Mouse (Mus musculus) midbrain, embryonic 16.5 days (tissue): ENCODE measurements around the gene Jag2. TPM values are rescaled to one million over a fixed set of nuclear protein-coding genes. Genes with fewer than 3 reads are reported as not detected.

Experiments
- ATAC-seq: fragments of 200-750 bp; cut with Nextera tagmentation; 2 replicates; pipeline ENCODE4 v1.8.0; 2017; ENCODE audit warnings: moderate TSS enrichment
- H3K27ac ChIP-seq: fragments of 300-500 bp; sonication (generic); 2 replicates; pipeline ENCODE4 v1.5.1; 2014; ENCODE audit warnings: mild to moderate bottlenecking, low read length, mixed read lengths
- H3K27me3 ChIP-seq: fragments of 300-500 bp; sonication (generic); 2 replicates; pipeline ENCODE4 v1.6.1; 2014; ENCODE audit warnings: low read depth, low read length, mixed read lengths; ENCODE audit not compliant: control insufficient read depth, insufficient read depth
- H3K36me3 ChIP-seq: fragments of 300-500 bp; sonication (generic); 2 replicates; pipeline ENCODE4 v1.6.1; 2014; ENCODE audit warnings: mild to moderate bottlenecking, low read length, moderate library complexity, mixed read lengths; ENCODE audit not compliant: control insufficient read depth, insufficient read depth
- H3K4me1 ChIP-seq: fragments of 300-500 bp; sonication (generic); 2 replicates; pipeline ENCODE4 v1.6.1; 2014; ENCODE audit warnings: mild to moderate bottlenecking, low read length, mixed read lengths; ENCODE audit not compliant: control insufficient read depth, insufficient read depth
- H3K4me2 ChIP-seq: fragments of 300-500 bp; sonication (generic); 2 replicates; pipeline ENCODE4 v1.6.1; 2014; ENCODE audit warnings: mild to moderate bottlenecking, low read length, mixed read lengths
- H3K4me3 ChIP-seq: fragments of 300-500 bp; sonication (generic); 2 replicates; pipeline ENCODE4 v1.5.1; 2014; ENCODE audit warnings: low read depth, mild to moderate bottlenecking, low read length, moderate library complexity, mixed read lengths
- H3K9ac ChIP-seq: fragments of 300-500 bp; sonication (generic); 2 replicates; pipeline ENCODE4 v1.6.1; 2014; ENCODE audit warnings: low read depth, low read length, mixed read lengths
- H3K9me3 ChIP-seq: fragments of 300-500 bp; sonication (generic); replicated peaks from 2 replicates; pipeline ENCODE4 v1.6.1; 2014; ENCODE audit warnings: mild to moderate bottlenecking, low read length, mixed read lengths; ENCODE audit not compliant: control insufficient read depth, poor library complexity, severe bottlenecking
- WGBS: fragments of 180-500 bp; shearing (Covaris S2); extraction: QIAGEN DNeasy Blood & Tissue Kit; methylation state at CpG from one replicate; pipeline ENCODE4 v1.1.7; 2014; 5-methylcytosine and 5-hydroxymethylcytosine counted together
- polyA plus RNA-seq: library from polyadenylated mRNA; unstranded; fragments of >200 nt; fragmentation: Nextera tagmentation; extraction: Ambion mirVana; gene quantifications from 2 replicates; pipeline ENCODE4 v1.2.1, GENCODE M21; 2015

Jag2 gene
- 10.4 and 14.8 TPM in 2 replicates for polyA plus RNA-seq

GRCm38 (mm10) chr12:112929562-112930352, at the start of gene Jag2:
Gene Jag2, minus strand, starts transcription at chr12:112929776.
- Histone ChIP-seq H3K9me3 (no peaks in the 10 kb centered on the region), H3K36me3 (no peaks in the 10 kb centered on the region; the same call in 1 of the 2 replicates), H3K4me1 (peaks cover 19% of the 10 kb centered on the region), H3K27me3 (peaks cover 5% of the 10 kb centered on the region; the same call in 1 of the 2 replicates), H3K4me2 (peak within 1 kb of the TSS; percentile 74), H3K4me3 (peak within 1 kb of the TSS; percentile 82), H3K9ac (peak within 1 kb of the TSS; percentile 90), H3K27ac (peak within 1 kb of the TSS; percentile 87)
- ATAC-seq = peak; percentile 70
- WGBS = under 1% methylated on average over 45 of the region's 85 CpGs

- H3K36me3 ChIP-seq = peaks cover 36% of the 10 kb centered on the region
- H3K4me1 ChIP-seq = peaks cover 15% of the 10 kb centered on the region
- 0 out of 2 replicates have a peak, but pooled peaks have one; percentile 1 for ATAC-seq
- H3K9ac ChIP-seq = peak overlapping the region; percentile 83
- H3K4me2 ChIP-seq = peak overlapping the region; percentile 74
- WGBS = 35% methylated on average over 12 of the region's 12 CpGs
- H3K27me3 ChIP-seq = no peaks in the 10 kb centered on the region
- peak overlapping the region; percentile 69 for H3K4me3 ChIP-seq
- peak overlapping the region; percentile 92 for H3K27ac ChIP-seq
- no peaks in the 10 kb centered on the region for H3K9me3 ChIP-seq
Observed at GRCm38 (mm10) chr12:112977156-112977555, 47.6 kb upstream of the Jag2 start.

GRCm38 (mm10) chr12:112976371-112977073, 46.9 kb upstream of the Jag2 start, which contains the start of gene Btbd6:
Gene Btbd6, plus strand, starts transcription at chr12:112976482.
- Histone ChIP-seq H3K9me3 (no peaks in the 10 kb centered on the region), H3K4me2 (peak within 1 kb of the TSS; percentile 74), H3K4me1 (peaks cover 15% of the 10 kb centered on the region), H3K4me3 (peak within 1 kb of the TSS; percentile 69), H3K36me3 (peaks cover 37% of the 10 kb centered on the region), H3K9ac (peak within 1 kb of the TSS; percentile 83), H3K27me3 (no peaks in the 10 kb centered on the region), H3K27ac (peak within 1 kb of the TSS; percentile 92)
- under 1% methylated on average over 69 of the region's 80 CpGs for WGBS
- peak; percentile 96 for ATAC-seq

GRCm38 (mm10) chr12:112974736-112975135, 45.2 kb upstream of the Jag2 start:
- Histone ChIP-seq H3K27me3 (no peaks in the 10 kb centered on the region), H3K27ac (no peak overlapping the region), H3K4me2 (no peak overlapping the region), H3K4me1 (peaks cover 15% of the 10 kb centered on the region), H3K4me3 (no peak overlapping the region), H3K36me3 (peaks cover 37% of the 10 kb centered on the region), H3K9me3 (no peaks in the 10 kb centered on the region), H3K9ac (no peak overlapping the region)
- WGBS = 86% methylated on average over 9 of the region's 9 CpGs
- ATAC-seq = no peak

DNA sequence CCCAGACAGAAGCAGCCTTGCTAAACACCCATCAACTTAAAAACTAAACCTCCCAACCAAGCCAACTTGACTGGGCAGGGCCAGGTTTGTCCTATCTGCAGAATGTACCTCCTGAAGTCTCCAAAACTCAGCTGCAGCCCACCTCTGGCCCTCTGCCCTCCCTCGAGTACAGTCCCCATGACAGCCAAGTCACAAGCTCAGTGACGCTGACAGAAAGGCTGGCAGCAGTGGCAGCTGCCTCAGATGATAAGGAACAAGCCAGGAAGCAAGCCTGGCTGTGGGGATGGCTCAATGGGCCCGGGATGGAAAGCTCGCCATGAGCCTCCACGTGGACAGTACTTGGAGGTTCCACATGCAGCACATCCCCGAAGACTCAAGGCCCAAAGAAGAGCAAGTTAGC, 40.0 kb upstream of the Jag2 start:
- Histone ChIP-seq H3K9me3 (no peaks in the 10 kb centered on the region), H3K9ac (no peak overlapping the region), H3K4me1 (no peaks in the 10 kb centered on the region), H3K27me3 (no peaks in the 10 kb centered on the region), H3K36me3 (peaks cover 49% of the 10 kb centered on the region), H3K4me2 (no peak overlapping the region), H3K4me3 (no peak overlapping the region), H3K27ac (no peak overlapping the region)
- no peak for ATAC-seq
- 95% methylated on average over 6 of the region's 6 CpGs for WGBS

DNA sequence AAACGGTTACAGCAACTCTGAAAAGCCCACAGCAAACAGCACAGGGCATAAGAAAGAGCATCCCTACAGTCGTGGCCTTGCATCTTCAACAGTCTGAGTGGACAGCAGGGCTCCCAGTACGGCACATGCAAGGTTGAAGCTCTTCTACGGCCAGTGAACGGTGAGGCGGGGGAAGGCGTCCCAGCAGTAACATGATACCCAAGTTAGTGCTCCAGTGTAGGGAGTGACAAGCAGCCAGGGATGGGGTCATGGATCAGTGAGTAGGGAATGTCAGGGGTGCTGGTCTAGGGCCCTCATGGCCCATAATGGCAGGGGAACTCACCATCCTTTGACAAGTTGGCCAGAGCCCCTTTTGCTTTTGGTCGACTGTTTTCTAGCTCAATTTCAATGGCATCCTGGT, 39.4 kb upstream of the Jag2 start:
- no peak overlapping the region for H3K27ac ChIP-seq
- ATAC-seq = no peak
- 72% methylated on average over 8 of the region's 8 CpGs for WGBS

DNA sequence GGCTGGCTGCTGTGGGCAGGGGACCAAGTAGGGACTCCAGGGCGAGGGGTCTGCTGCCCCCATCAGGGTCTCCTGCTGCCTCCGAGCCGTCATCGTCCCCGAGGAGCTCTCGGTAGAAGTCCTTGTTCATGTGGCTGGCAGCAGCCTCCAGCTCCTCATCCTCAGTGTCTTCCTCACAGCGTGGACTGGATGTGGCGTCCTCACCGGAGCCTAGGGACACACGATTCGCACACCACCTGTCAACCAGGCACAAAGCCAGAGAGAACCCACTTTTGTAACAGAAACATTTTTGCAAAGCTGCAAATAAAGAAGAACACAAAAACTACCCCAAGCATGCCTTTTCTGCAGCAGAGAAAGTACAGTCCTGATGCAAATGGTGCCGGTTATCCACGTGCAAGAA, 36.2 kb upstream of the Jag2 start:
- 93% methylated on average over 13 of the region's 13 CpGs for WGBS
- H3K4me3 ChIP-seq = no peak overlapping the region
- peaks cover 63% of the 10 kb centered on the region for H3K36me3 ChIP-seq
- no peaks in the 10 kb centered on the region for H3K27me3 ChIP-seq
- no peak overlapping the region for H3K9ac ChIP-seq
- H3K4me1 ChIP-seq = no peaks in the 10 kb centered on the region
- H3K27ac ChIP-seq = no peak overlapping the region
- ATAC-seq = no peak
- no peak overlapping the region for H3K4me2 ChIP-seq
- no peaks in the 10 kb centered on the region for H3K9me3 ChIP-seq

More for the DNA sequence above, 39.4 kb upstream of the Jag2 start:
- Histone ChIP-seq H3K9ac (no peak overlapping the region), H3K4me3 (no peak overlapping the region), H3K4me2 (no peak overlapping the region), H3K36me3 (peaks cover 54% of the 10 kb centered on the region), H3K4me1 (no peaks in the 10 kb centered on the region), H3K27me3 (no peaks in the 10 kb centered on the region), H3K9me3 (no peaks in the 10 kb centered on the region)

- Histone ChIP-seq H3K9ac (no peak overlapping the region), H3K9me3 (no peaks in the 10 kb centered on the region), H3K27ac (no peak overlapping the region), H3K4me1 (no peaks in the 10 kb centered on the region), H3K4me2 (no peak overlapping the region), H3K36me3 (peaks cover 50% of the 10 kb centered on the region), H3K4me3 (no peak overlapping the region), H3K27me3 (no peaks in the 10 kb centered on the region)
- no peak for ATAC-seq
- WGBS = 79% methylated on average over 5 of the region's 5 CpGs
Observed at GRCm38 (mm10) chr12:112961872-112962271, 32.3 kb upstream of the Jag2 start.

DNA sequence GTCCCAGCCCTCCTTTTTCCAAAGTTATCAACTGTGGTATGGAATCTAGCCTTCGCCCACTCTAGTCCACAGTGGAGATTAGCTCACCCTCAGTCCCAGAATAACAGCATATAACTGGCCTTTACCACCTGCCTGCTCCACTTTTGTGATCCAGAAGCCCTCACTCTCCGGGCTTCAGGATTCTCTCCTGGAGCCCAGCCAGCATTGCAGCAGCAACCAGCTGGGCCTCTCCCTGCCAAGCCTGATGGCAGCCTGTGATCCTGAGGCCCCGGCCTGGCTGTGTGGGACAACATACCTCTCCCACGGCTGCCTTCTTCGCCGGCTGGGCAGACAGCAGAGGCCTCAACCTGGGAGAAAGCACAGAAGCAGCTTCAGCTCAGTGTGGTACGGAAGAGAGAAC, 31.9 kb upstream of the Jag2 start:
- H3K4me3 ChIP-seq = no peak overlapping the region

More for the DNA sequence above, 31.9 kb upstream of the Jag2 start:
- Histone ChIP-seq H3K27me3 (no peaks in the 10 kb centered on the region), H3K27ac (no peak overlapping the region), H3K36me3 (peaks cover 50% of the 10 kb centered on the region), H3K4me1 (no peaks in the 10 kb centered on the region), H3K9ac (no peak overlapping the region), H3K4me2 (no peak overlapping the region), H3K9me3 (no peaks in the 10 kb centered on the region)
- ATAC-seq = no peak
- WGBS = 74% methylated on average over 7 of the region's 7 CpGs
